Mouse (Mus musculus) kidney, adult 2 months (tissue): ENCODE measurements around the gene Cfap161.

ENCODE experiments used
- CTCF ChIP-seq: fragments of 200-500 bp; conservative IDR thresholded peaks from 2 replicates; pipeline ENCODE4 v1.5.1; 2011; ENCODE audit warnings: low read depth, mild to moderate bottlenecking, control low read depth, low read length, moderate library complexity, mixed read lengths; ENCODE audit not compliant: insufficient read depth, insufficient read length
- POLR2A ChIP-seq: fragments of 200-500 bp; IDR thresholded peaks from one replicate; pipeline ENCODE4 v1.6.1; 2011; ENCODE audit warnings: low read depth, low read length, control low read depth

GRCm38 (mm10) chr7:83816886-83817285 is 22.2 kb upstream of the Cfap161 start:
- no peak for TF ChIP-seq CTCF
- TF ChIP-seq POLR2A = no peak
